Mouse (Mus musculus) hindbrain, postnatal 0 days (tissue): ENCODE data around the gene Atp8a2. TPM values are rescaled to one million over a fixed set of nuclear protein-coding genes. Genes with fewer than 3 reads are reported as not detected.

Experiments
- ATAC-seq: fragments of 200-750 bp; cut with Nextera tagmentation; 2 replicates; pipeline ENCODE4 v1.8.0; 2017; ENCODE audit warnings: mild to moderate bottlenecking, moderate TSS enrichment, moderate library complexity
- DNase-seq: peaks from one replicate; pipeline ENCODE4 v3.0.0-alpha.2; 2015; ENCODE audit warnings: low spot score
- H3K27ac ChIP-seq: fragments of 300-500 bp; sonication (generic); 2 replicates; pipeline ENCODE4 v1.5.1; 2014; ENCODE audit warnings: mild to moderate bottlenecking
- H3K27me3 ChIP-seq: fragments of 300-500 bp; sonication (generic); 2 replicates; pipeline ENCODE4 v1.6.1; 2014; ENCODE audit warnings: low read length, mixed read lengths; ENCODE audit not compliant: insufficient read depth
- H3K36me3 ChIP-seq: fragments of 300-500 bp; sonication (generic); 2 replicates; pipeline ENCODE4 v1.6.1; 2014; ENCODE audit warnings: low read length, mixed read lengths; ENCODE audit not compliant: insufficient read depth
- H3K4me1 ChIP-seq: fragments of 300-500 bp; sonication (generic); 2 replicates; pipeline ENCODE4 v1.6.1; 2014; ENCODE audit warnings: antibody characterized with exemption, low read length, mixed read lengths; ENCODE audit not compliant: insufficient read depth
- H3K4me2 ChIP-seq: fragments of 300-500 bp; sonication (generic); 2 replicates; pipeline ENCODE4 v1.6.1; 2014; ENCODE audit warnings: low read depth, mild to moderate bottlenecking, low read length, moderate library complexity, mixed read lengths
- H3K4me3 ChIP-seq: fragments of 300-500 bp; sonication (generic); 2 replicates; pipeline ENCODE4 v1.5.1; 2014; ENCODE audit warnings: low read length
- H3K9ac ChIP-seq: fragments of 300-500 bp; sonication (generic); replicated peaks from 2 replicates; pipeline ENCODE4 v1.6.1; 2014; ENCODE audit warnings: mild to moderate bottlenecking, low read length, moderate library complexity, mixed read lengths
- H3K9me3 ChIP-seq: fragments of 300-500 bp; sonication (generic); 2 replicates; pipeline ENCODE4 v1.6.1; 2016; ENCODE audit warnings: low read length, mixed read lengths
- CTCF ChIP-seq: IDR thresholded peaks from 2 replicates; pipeline ENCODE4 v1.5.1; 2016; ENCODE audit warnings: antibody characterized with exemption, control low read depth, low read depth
- WGBS: fragments of 180-500 bp; shearing (Covaris S2); extraction: QIAGEN DNeasy Blood & Tissue Kit; methylation state at CpG from one replicate; pipeline ENCODE4 v1.1.7; 2014; 5-methylcytosine and 5-hydroxymethylcytosine counted together
- polyA plus RNA-seq: library from polyadenylated mRNA; unstranded; fragments of >200 nt; fragmentation: Nextera tagmentation; extraction: Ambion mirVana; gene quantifications from 2 replicates; pipeline ENCODE4 v1.2.1, GENCODE M21; 2015
- total RNA-seq: library from RNA; depleted of rRNA; stranded (reverse); fragments of >200 nt; gene quantifications from 2 replicates; pipeline ENCODE4 v1.2.3, GENCODE M21; 2014

Gene Atp8a2
- total and polyA plus RNA-seq, 2 experiments from 2014 or later = 29.1 to 41.7 TPM

DNA sequence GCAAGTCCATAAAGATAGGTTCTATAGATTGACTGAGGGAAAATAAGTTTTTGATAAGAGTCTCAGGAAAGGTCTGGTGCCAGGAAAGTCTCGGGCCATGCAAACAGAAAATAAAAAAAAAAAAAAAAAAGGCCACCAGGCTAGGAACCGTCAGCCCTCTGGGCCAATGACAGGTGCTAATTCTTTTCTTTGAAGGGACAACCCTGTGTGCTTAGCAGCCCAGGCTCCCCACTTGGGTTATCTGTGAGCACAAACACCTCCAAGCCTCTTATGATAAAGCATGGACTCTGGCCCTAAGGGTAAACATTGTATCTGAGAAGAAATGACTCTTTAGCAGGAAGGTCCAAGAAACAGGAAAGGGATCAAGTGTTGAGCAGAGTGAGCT lies 18.4 kb downstream of the Atp8a2 start:
- DNase-seq (no peak), ATAC-seq (no peak)
- Histone ChIP-seq H3K27me3 (no peaks in the 10 kb centered on the region), H3K9me3 (no peaks in the 10 kb centered on the region), H3K36me3 (no peaks in the 10 kb centered on the region), H3K27ac (no peak overlapping the region), H3K4me3 (peak overlapping the region; percentile 80; the same call in 1 of the 2 replicates), H3K4me2 (peak overlapping the region; percentile 93), H3K4me1 (no peaks in the 10 kb centered on the region; the same call in 1 of the 2 replicates), H3K9ac (no peak overlapping the region)
- no peak for TF ChIP-seq CTCF
- 54% methylated on average over 2 of the region's 2 CpGs for WGBS

DNA sequence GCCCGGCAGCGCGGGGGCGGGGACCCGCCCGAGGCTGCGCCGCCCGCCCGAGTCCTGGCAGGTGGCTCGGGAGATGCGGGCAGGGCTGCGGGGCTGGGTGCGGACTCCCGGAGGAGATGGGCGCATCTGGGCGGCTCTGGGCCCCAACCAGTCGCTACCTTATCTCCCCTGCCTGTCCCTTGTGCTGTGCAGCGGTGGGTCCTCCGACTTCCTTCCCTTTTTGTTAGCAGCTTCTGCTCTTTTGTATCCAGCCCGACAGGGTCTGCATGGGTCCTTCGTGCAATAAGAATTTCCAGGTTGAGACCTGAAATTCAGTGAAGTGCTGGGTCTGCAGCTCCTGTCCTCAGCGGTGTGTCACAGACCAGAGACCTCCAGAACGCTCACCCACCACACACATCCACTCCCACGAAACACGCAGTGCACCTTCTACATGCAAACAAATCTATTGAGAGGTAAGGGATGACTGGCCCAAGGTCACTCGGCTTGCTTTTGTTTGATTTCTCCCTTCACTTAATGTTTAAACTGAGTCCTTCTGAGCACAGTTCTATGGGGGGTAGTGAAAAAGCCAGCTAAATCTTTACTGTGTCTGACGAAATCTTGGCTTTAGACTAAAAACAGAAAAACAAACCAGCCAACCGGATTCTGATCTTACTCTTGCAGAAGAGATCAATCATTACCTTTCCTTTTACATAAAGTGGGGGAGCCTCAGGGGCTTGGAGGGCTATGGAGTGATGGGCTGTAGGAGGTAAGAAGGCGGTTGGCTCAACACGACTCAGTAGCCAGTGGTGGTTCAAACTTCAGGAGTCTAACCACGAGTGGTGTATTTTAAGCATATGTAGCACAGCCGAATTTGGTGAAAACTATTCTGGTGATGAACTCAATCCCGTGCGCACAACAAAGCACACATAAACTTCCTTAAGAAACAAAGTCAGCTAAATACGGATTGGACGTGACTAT lies 19.1 kb downstream of the Atp8a2 start:
- H3K9me3 ChIP-seq = no peaks in the 10 kb centered on the region
- H3K27ac ChIP-seq = peak overlapping the region; percentile 92
- peak overlapping the region; percentile 87 for H3K9ac ChIP-seq
- no peak for TF ChIP-seq CTCF
- ATAC-seq = peak; percentile 12
- no peaks in the 10 kb centered on the region; the same call in 1 of the 2 replicates for H3K4me1 ChIP-seq
- peak overlapping the region; percentile 80 for H3K4me3 ChIP-seq
- no peaks in the 10 kb centered on the region for H3K27me3 ChIP-seq
- WGBS = 15% methylated on average over 37 of the region's 37 CpGs
- H3K36me3 ChIP-seq = no peaks in the 10 kb centered on the region
- H3K4me2 ChIP-seq = peak overlapping the region; percentile 93
- DNase-seq = no peak

DNA sequence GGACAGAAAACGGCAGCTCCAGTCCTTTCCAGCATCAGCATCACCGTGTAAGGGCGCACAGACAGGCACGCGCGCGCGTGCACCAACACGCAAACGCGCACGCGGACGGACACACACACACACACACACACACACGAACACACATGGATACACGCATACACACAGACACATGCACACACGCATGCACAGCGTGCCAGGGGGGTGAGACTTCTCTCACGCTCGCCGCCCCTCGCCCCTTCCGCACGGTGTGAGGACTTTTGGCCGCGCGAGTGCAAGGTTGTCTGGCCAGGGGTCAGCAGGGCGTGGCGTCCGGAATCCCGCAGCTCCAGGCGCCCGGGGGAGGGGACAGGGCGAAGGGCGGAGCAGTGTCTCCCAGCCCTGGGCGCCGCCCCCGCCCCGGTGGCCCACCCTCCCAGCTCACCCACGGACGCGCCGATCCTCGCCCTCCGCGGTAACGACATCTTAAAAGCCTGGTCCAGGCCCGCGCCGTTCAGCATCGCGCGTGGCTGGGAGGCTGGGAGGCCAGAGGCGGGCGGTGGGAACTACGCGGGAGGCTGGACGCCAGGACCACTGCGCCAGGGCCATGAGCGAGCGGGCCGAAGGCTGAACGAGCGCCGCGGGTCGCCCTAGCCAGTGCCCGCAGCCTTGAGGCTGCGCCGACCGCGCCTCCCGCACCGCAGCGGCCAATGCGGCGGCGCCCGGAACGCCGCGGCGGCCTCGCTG lies 19.9 kb downstream of the Atp8a2 start:
- WGBS = under 1% methylated on average over 73 of the region's 84 CpGs
- no peak for TF ChIP-seq CTCF
- Histone ChIP-seq H3K4me1 (no peaks in the 10 kb centered on the region; the same call in 1 of the 2 replicates), H3K36me3 (no peaks in the 10 kb centered on the region), H3K9me3 (no peaks in the 10 kb centered on the region), H3K27ac (peak overlapping the region; percentile 92), H3K27me3 (no peaks in the 10 kb centered on the region), H3K4me3 (peak overlapping the region; percentile 80), H3K9ac (peak overlapping the region; percentile 87), H3K4me2 (peak overlapping the region; percentile 93)
- DNase-seq (peak; percentile 87), ATAC-seq (peak; percentile 87)

DNA sequence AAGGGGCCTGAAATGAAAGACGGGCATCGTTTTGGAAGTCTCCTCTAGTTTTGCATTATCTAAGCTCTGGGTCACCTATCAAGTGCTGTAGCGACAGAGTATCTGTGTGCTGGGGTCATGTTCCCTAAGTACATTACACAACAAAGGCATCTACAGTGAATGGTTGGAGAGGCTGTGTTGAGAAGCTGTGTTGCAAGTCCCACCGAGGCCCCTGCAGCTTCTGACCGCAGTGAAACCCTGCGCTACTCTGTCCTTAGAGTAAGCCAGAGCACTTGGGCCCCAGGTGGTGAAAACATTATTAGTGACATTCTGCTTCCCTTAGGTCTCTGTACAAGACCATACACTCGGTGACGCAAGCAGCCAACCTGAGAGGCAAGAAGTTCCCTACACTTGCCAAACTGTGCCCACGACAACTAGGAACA lies 20.5 kb downstream of the Atp8a2 start:
- DNase-seq = no peak
- peak overlapping the region; percentile 80 for H3K4me3 ChIP-seq
- no peaks in the 10 kb centered on the region for H3K9me3 ChIP-seq
- peak overlapping the region; percentile 93 for H3K4me2 ChIP-seq
- peak overlapping the region; percentile 92; the same call in 1 of the 2 replicates for H3K27ac ChIP-seq
- TF ChIP-seq CTCF = no peak
- no peaks in the 10 kb centered on the region; the same call in 1 of the 2 replicates for H3K4me1 ChIP-seq
- H3K9ac ChIP-seq = peak overlapping the region; percentile 87
- no peaks in the 10 kb centered on the region for H3K36me3 ChIP-seq
- H3K27me3 ChIP-seq = no peaks in the 10 kb centered on the region
- 27% methylated on average over 9 of the region's 9 CpGs for WGBS
- no peak for ATAC-seq

GRCm38 (mm10) chr14:60172286-60173055 lies 24.5 kb downstream of the Atp8a2 start:
- H3K9ac ChIP-seq = no peak overlapping the region
- WGBS = 44% methylated on average over 12 of the region's 12 CpGs

More at GRCm38 (mm10) chr14:60172286-60173055, 24.5 kb downstream of the Atp8a2 start:
- no peak overlapping the region for H3K4me2 ChIP-seq
- no peak overlapping the region for H3K4me3 ChIP-seq
- H3K27ac ChIP-seq = no peak overlapping the region
- H3K9me3 ChIP-seq = no peaks in the 10 kb centered on the region
- H3K27me3 ChIP-seq = no peaks in the 10 kb centered on the region
- ATAC-seq (no peak), DNase-seq (no peak)
- no peaks in the 10 kb centered on the region for H3K36me3 ChIP-seq
- H3K4me1 ChIP-seq = no peaks in the 10 kb centered on the region
- no peak for TF ChIP-seq CTCF
